In the genomic region with DNA sequence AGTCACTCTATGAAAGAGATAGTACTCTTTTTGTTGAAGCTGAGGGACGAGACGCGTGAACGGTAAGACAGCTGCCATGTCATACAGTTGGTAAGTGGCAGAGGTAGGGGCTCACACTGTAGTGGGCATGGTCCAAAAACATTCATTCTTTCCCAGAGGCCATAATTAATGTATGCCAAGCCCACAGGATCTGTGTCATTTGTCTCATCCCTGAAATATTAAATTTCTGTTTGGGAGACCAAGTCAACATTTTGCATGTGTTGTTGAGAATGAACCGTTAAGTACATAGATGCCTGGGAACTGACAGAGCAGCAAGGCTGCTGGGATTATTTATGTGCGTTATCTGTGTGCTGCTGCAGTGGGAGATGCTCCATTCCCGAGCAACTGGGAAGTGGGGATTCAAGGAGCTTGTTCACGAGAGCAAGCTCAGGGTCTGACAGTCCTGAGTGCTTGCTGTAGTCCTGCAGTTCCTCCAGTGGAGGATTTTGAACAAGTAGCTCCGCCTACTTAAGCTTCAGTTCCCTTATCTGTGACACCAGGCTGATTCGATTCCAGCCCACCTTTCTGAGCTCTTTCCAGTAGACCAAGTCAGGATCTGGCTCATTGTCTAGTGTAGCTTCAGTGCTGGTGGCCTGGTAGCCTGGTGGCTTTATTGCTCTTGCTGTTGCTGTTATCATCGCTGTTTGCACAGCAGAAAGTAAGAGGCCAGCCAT, we compare ENCODE assay signal across 16 mouse cellular contexts. TPM values are rescaled to one million over a fixed set of nuclear protein-coding genes. Genes with fewer than 3 reads are reported as not detected.
DNase-seq lines count a peak whose midpoint lies in the region; ATAC-seq lines count a peak whose summit lies in the region.
"Had no signal": no experiment of that assay in that cellular context is flagged by ENCODE, and none has a peak within 500 bp of the region (broad histone marks: within the 10 kb centered on the region; RNA-seq: fewer than 3 reads in every experiment).

No protein-coding gene starts in this region.

- H3K9me3 ChIP-seq in intestine, embryonic 16.5 days (ENCODE audit: control insufficient read depth, low read length), result no peaks in the 10 kb centered on the region
- H3K9me3 ChIP-seq in hindbrain, embryonic 12.5 days (replicated peaks), result no peaks in the 10 kb centered on the region
- H3K9me3 ChIP-seq: embryonic facial prominence, embryonic 13.5 days; hindbrain, embryonic 10.5 days; midbrain, embryonic 15.5 days; neural tube, embryonic 12.5 days had no signal

- no peak overlapping the region for H3K4me2 ChIP-seq in intestine, embryonic 16.5 days (ENCODE audit: low read depth, low read length)
- H3K4me2 ChIP-seq in hindbrain, embryonic 12.5 days (replicated peaks), result no peak overlapping the region
- H3K4me2 ChIP-seq: embryonic facial prominence, embryonic 13.5 days; midbrain, embryonic 15.5 days; neural tube, embryonic 12.5 days had no signal

- no peak overlapping the region for H3K9ac ChIP-seq in intestine, embryonic 16.5 days (ENCODE audit: low read depth, low read length)
- no peak overlapping the region for H3K9ac ChIP-seq in hindbrain, embryonic 12.5 days
- H3K9ac ChIP-seq: embryonic facial prominence, embryonic 13.5 days; midbrain, embryonic 15.5 days; neural tube, embryonic 12.5 days had no signal

- H3K27me3 ChIP-seq in intestine, embryonic 16.5 days (replicated peaks; ENCODE audit: control insufficient read depth, insufficient read depth, low read length), result 0 out of 2 replicates have a peak, but pooled peaks cover 2% of the 10 kb centered on the region
- no peaks in the 10 kb centered on the region for H3K27me3 ChIP-seq in hindbrain, embryonic 12.5 days
- H3K27me3 ChIP-seq: embryonic facial prominence, embryonic 13.5 days; midbrain, embryonic 15.5 days; neural tube, embryonic 12.5 days had no signal

- H3K27ac ChIP-seq in intestine, embryonic 16.5 days (ENCODE audit: low read length), result no peak overlapping the region
- H3K27ac ChIP-seq in hindbrain, embryonic 12.5 days, result no peak overlapping the region
- H3K27ac ChIP-seq: embryonic facial prominence, embryonic 13.5 days; hindbrain, embryonic 10.5 days; midbrain, embryonic 15.5 days; neural tube, embryonic 12.5 days had no signal

- no peaks in the 10 kb centered on the region for H3K4me1 ChIP-seq in intestine, embryonic 16.5 days (ENCODE audit: control insufficient read depth, insufficient read depth, low read length)
- no peaks in the 10 kb centered on the region for H3K4me1 ChIP-seq in hindbrain, embryonic 12.5 days
- H3K4me1 ChIP-seq: midbrain, embryonic 15.5 days; neural tube, embryonic 12.5 days had no signal

- H3K4me3 ChIP-seq in intestine, embryonic 16.5 days (ENCODE audit: low read length), result no peak overlapping the region
- no peak overlapping the region for H3K4me3 ChIP-seq in hindbrain, embryonic 12.5 days
- H3K4me3 ChIP-seq: embryonic facial prominence, embryonic 13.5 days; hindbrain, embryonic 10.5 days; midbrain, embryonic 15.5 days; neural tube, embryonic 12.5 days had no signal

- 63% methylated on average over 11 of the region's 11 CpGs for WGBS in intestine, embryonic 16.5 days
- 80% methylated on average over 11 of the region's 11 CpGs for WGBS in hindbrain, embryonic 12.5 days

- peak; percentile 34 for DNase-seq in thymus, postnatal 4 days
- DNase-seq in thymus, postnatal 10 days (ENCODE audit: low spot score in 2 of 2), result no peak
- DNase-seq in neural tube, embryonic 10.5 days (ENCODE audit: extremely low spot score, low spot score), result no peak
- DNase-seq in layer of hippocampus, postnatal 14 days (ENCODE audit: low spot score in 2 of 2), result no peak
- DNase-seq in right cerebral cortex, postnatal 36 days (ENCODE audit: low spot score in 2 of 2), result no peak
- DNase-seq: kidney, adult 18-20 months; kidney, postnatal 14 days; lung, postnatal 4 days; retina, postnatal 1 day had no signal

- 0 out of 2 replicates have a peak, but pooled peaks have one; percentile 18 for ATAC-seq in intestine, embryonic 16.5 days
- ATAC-seq in megakaryocyte, adult 5-6 weeks (ENCODE audit: poor library complexity, severe bottlenecking), result peak; percentile 88
- no peak for ATAC-seq in hindbrain, embryonic 12.5 days (ENCODE audit: low FRiP score)
- ATAC-seq: midbrain, embryonic 15.5 days had no signal

- H3K36me3 ChIP-seq in intestine, embryonic 16.5 days (ENCODE audit: control insufficient read depth, insufficient read depth, low read length), result no peaks in the 10 kb centered on the region
- H3K36me3 ChIP-seq in hindbrain, embryonic 12.5 days, result no peaks in the 10 kb centered on the region
- H3K36me3 ChIP-seq: embryonic facial prominence, embryonic 13.5 days; hindbrain, embryonic 10.5 days; midbrain, embryonic 15.5 days; neural tube, embryonic 12.5 days had no signal

RNA-seq across cellular contexts. Expression of a gene that starts 12.5 kb away (rescaled TPM):
- 11.8 and 12.5 TPM in 2 replicates for polyA plus RNA-seq in intestine, embryonic 16.5 days (2015; fragmentation: Nextera tagmentation; extraction: Ambion mirVana)
- 358 and 368 TPM in 2 replicates for total RNA-seq in megakaryocyte, adult 5-6 weeks (2015)
- 289 and 337 TPM in 2 replicates for total RNA-seq in megakaryocyte, adult 5-6 weeks (2017)
- 1 to 10 TPM; 5.4 to 6.3 TPM for total RNA-seq in layer of hippocampus, postnatal 14 days (2021)
- polyA plus RNA-seq in hindbrain, embryonic 12.5 days (2016; fragmentation: Nextera tagmentation; extraction: Ambion mirVana), result 3.9 and 5.4 TPM in 2 replicates

Comparison
In these comparisons a context has a peak if more than half of its experiments do, and no peak if none do; other contexts are left out.
1. RNA of a gene that starts 12.5 kb away (total RNA-seq): 289 to 368 TPM in megakaryocyte, adult 5-6 weeks; 5.4 to 6.3 TPM in layer of hippocampus, postnatal 14 days; every median in the first group is over 10 times any median in the second.